Mouse (Mus musculus): ENCODE data around the gene Cdr2l. TPM values are rescaled to one million over a fixed set of nuclear protein-coding genes. Genes with fewer than 3 reads are reported as not detected.
A peak's percentile ranks its signal among the peaks of the same experiment; 100 is the strongest.

The Cdr2l gene
- polyA plus RNA-seq, 1 experiment from 2014 or later, result 1.3 TPM

DNA sequence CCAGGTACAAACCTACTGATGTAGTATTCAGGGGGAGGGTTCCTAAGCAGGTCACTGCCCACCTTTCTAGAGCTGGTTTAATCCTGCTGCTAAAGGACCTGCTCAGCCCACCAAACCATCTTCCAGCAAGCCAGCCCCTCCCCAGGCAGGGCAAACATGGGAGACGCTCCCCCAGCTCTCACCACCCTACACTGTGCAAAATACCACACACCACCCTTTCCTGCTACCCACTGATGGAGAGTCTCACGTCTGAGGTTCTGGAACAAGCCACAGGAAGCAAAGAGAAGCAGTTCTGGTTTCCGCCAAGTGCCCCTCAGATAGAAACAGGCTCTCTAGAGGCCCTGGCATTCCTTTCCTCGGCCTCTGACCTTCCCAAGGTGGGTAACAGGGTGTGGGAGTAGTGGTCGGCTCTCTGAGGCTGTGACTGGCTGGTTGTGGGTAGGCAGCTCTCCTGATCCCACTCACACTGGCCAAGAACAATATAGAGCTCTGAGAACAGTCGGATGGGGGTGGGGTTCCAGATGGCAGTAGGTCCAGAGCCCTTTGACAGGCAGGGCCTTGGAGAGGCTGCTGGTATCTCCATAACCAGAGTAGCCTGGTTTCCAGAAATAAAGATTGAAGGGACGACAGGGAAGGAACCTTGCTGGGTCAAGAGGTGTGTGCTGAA lies 15.5 kb upstream of the Cdr2l start:
- Histone ChIP-seq H3K27ac (ENCODE audit: low read length) (no peak overlapping the region), H3K4me3 (ENCODE audit: low read depth, low read length) (no peak overlapping the region), H3K27me3 (ENCODE audit: control insufficient read depth, insufficient read depth, low read depth, low read length) (peaks cover 33% of the 10 kb centered on the region)

DNA sequence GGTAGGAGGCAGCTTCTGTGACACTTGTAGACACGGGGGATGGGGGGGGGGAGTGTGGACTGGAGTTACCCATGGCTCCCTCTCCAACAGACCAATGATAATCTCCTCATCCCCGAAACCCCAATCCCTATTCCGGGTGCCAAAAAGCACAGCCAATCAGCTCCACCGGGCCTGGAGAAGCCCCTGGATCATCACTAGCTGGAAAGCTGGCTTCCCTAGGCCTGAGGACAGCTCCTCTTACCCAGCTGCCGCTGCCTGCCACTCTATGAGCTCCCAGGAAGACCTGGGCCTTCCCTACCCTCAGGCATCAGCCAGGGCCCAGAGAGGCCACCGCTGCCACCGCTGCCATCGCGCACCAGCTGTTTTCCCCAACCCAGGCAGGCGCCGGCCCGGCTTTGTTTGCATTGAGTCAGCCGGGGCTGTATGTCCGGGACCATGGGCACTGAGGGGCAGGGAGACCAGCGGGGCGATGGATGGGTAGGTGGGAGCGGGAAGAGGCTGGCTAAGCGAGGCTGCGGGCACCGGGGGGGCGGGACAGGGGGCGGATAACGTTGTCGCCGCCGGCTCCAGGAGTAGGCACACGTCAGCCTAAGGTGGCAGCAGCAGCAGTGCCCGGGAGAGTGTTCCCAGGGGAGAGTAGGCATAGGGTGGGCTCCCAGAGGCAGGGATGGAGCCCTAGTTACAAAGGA lies 14.9 kb upstream of the Cdr2l start:
- WGBS (ENCODE audit: insufficient replicate concordance), result 6% methylated on average over 28 of the region's 28 CpGs
- Histone ChIP-seq H3K9ac (ENCODE audit: low read depth, low read length) (peak overlapping the region; percentile 14; the same call in 1 of the 2 replicates), H3K36me3 (ENCODE audit: control insufficient read depth, insufficient read depth) (no peaks in the 10 kb centered on the region), H3K9me3 (replicated peaks; ENCODE audit: control insufficient read depth, low read length) (no peaks in the 10 kb centered on the region), H3K27me3 (ENCODE audit: control insufficient read depth, insufficient read depth, low read depth, low read length) (peaks cover 37% of the 10 kb centered on the region), H3K4me2 (ENCODE audit: low read depth, low read length) (peak overlapping the region; percentile 65), H3K27ac (ENCODE audit: low read length) (no peak overlapping the region), H3K4me1 (ENCODE audit: control insufficient read depth, low read depth, low read length) (peaks cover 4% of the 10 kb centered on the region), H3K4me3 (ENCODE audit: low read depth, low read length) (peak overlapping the region; percentile 47)
- no peak for ATAC-seq (ENCODE audit: low read depth)

More for the DNA sequence above, 15.5 kb upstream of the Cdr2l start:
- no peak overlapping the region for H3K4me2 ChIP-seq (ENCODE audit: low read depth, low read length)
- peaks cover 4% of the 10 kb centered on the region for H3K4me1 ChIP-seq (ENCODE audit: control insufficient read depth, low read depth, low read length)
- 18% methylated on average over 7 of the region's 7 CpGs for WGBS (ENCODE audit: insufficient replicate concordance)
- no peaks in the 10 kb centered on the region for H3K36me3 ChIP-seq (ENCODE audit: control insufficient read depth, insufficient read depth)
- H3K9me3 ChIP-seq (replicated peaks; ENCODE audit: control insufficient read depth, low read length), result no peaks in the 10 kb centered on the region
- H3K9ac ChIP-seq (ENCODE audit: low read depth, low read length), result no peak overlapping the region
- no peak for ATAC-seq (ENCODE audit: low read depth)

DNA sequence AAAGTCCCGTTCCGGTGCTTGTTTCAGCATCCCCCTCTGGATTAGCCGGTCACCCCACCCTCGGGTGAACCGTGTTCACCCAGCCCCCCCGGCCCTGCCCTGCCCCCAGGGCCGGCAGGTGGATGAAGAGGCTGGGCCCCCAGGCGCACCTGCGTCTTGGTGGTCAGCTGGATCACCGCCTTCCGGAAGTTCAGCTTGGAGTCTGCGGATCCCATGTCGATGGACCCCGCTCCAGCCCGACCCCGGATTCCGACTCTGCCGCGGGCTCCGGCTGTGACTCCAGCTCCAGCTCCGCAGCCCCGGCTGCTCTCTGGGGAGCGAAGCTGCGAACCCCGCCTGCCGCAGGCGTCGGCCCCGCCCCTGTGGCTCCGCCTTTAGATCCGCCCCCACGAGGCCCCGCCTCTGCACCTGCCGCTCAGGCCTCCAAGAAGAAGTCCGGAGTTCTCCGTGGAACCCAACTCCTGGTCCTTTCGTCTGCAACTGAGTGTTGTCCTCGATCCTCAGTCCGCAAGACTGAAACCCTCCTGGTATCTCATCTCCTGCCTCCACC lies 14.2 kb upstream of the Cdr2l start, which contains the start of gene Hid1:
TSS of gene Hid1 (minus strand) at position 362 of the 550 bp plus-strand sequence.
- H3K9ac ChIP-seq (ENCODE audit: low read depth, low read length), result peak within 1 kb of the TSS; percentile 17; the same call in 1 of the 2 replicates
- no peaks in the 10 kb centered on the region for H3K36me3 ChIP-seq (ENCODE audit: control insufficient read depth, insufficient read depth)
- peaks cover 4% of the 10 kb centered on the region for H3K4me1 ChIP-seq (ENCODE audit: control insufficient read depth, low read depth, low read length)
- ATAC-seq (ENCODE audit: low read depth), result peak; percentile 79
- peak within 1 kb of the TSS; percentile 47 for H3K4me3 ChIP-seq (ENCODE audit: low read depth, low read length)
- peak within 1 kb of the TSS; percentile 65 for H3K4me2 ChIP-seq (ENCODE audit: low read depth, low read length)
- H3K9me3 ChIP-seq (replicated peaks; ENCODE audit: control insufficient read depth, low read length), result no peaks in the 10 kb centered on the region
- peaks cover 37% of the 10 kb centered on the region for H3K27me3 ChIP-seq (ENCODE audit: control insufficient read depth, insufficient read depth, low read depth, low read length)
- WGBS (ENCODE audit: insufficient replicate concordance), result under 1% methylated on average over 39 of the region's 39 CpGs
- H3K27ac ChIP-seq (ENCODE audit: low read length), result no peak within 1 kb of the TSS

DNA sequence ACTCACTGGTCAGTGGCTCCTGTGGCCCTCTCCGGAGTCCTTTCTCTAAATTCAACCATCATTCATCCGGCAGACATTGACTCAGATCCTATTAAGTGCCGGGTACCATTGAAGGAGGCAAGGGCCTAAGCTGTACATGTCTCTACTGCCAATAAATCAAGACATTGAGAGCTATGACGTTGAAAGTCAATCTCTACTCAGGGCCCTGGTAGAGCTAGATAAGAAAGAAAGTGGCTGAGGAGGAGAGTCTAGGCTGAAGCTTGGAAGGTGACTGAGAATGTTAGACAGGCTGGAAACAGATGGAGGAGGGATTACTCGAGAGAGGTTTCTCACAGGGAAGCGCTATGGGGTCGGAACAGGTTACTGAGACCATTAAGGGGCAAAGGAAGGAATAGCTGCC lies 11.3 kb upstream of the Cdr2l start:
- peaks cover 54% of the 10 kb centered on the region for H3K27me3 ChIP-seq (ENCODE audit: control insufficient read depth, insufficient read depth, low read depth, low read length)
- ATAC-seq (ENCODE audit: low read depth), result no peak

DNA sequence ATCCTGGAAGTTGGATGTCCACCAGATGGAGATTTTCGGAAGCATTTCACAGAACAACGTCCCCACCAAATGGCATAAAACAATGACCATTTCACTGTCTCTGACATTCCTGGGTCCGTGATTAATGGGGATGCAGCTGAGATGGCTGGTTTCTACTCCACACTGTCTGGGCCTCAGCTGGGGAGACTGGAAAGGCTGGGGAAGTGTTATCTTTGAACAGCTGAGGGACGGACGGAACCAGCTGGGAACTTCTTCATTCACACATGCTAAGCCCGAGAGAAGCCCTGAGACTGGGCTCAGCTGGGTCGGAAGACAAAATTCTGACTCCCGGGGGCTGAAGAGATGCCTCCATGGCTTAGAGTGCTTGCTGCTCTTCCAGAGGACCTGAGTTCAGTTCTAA lies 10.4 kb upstream of the Cdr2l start:
- Histone ChIP-seq H3K27me3 (ENCODE audit: control insufficient read depth, insufficient read depth, low read depth, low read length) (peaks cover 47% of the 10 kb centered on the region), H3K4me2 (ENCODE audit: low read depth, low read length) (no peak overlapping the region), H3K9me3 (replicated peaks; ENCODE audit: control insufficient read depth, low read length) (no peaks in the 10 kb centered on the region), H3K4me3 (ENCODE audit: low read depth, low read length) (no peak overlapping the region), H3K36me3 (ENCODE audit: control insufficient read depth, insufficient read depth) (no peaks in the 10 kb centered on the region), H3K4me1 (ENCODE audit: control insufficient read depth, low read depth, low read length) (peaks cover 7% of the 10 kb centered on the region), H3K9ac (ENCODE audit: low read depth, low read length) (no peak overlapping the region), H3K27ac (ENCODE audit: low read length) (no peak overlapping the region)
- ATAC-seq (ENCODE audit: low read depth), result no peak
- 49% methylated on average over 8 of the region's 8 CpGs for WGBS (ENCODE audit: insufficient replicate concordance)

More for the DNA sequence above, 11.3 kb upstream of the Cdr2l start:
- Histone ChIP-seq H3K4me2 (ENCODE audit: low read depth, low read length) (no peak overlapping the region), H3K36me3 (ENCODE audit: control insufficient read depth, insufficient read depth) (no peaks in the 10 kb centered on the region), H3K9ac (ENCODE audit: low read depth, low read length) (no peak overlapping the region), H3K4me3 (ENCODE audit: low read depth, low read length) (no peak overlapping the region), H3K4me1 (ENCODE audit: control insufficient read depth, low read depth, low read length) (peaks cover 7% of the 10 kb centered on the region), H3K9me3 (replicated peaks; ENCODE audit: control insufficient read depth, low read length) (no peaks in the 10 kb centered on the region), H3K27ac (ENCODE audit: low read length) (no peak overlapping the region)
- 38% methylated on average over 7 of the region's 7 CpGs for WGBS (ENCODE audit: insufficient replicate concordance)

DNA sequence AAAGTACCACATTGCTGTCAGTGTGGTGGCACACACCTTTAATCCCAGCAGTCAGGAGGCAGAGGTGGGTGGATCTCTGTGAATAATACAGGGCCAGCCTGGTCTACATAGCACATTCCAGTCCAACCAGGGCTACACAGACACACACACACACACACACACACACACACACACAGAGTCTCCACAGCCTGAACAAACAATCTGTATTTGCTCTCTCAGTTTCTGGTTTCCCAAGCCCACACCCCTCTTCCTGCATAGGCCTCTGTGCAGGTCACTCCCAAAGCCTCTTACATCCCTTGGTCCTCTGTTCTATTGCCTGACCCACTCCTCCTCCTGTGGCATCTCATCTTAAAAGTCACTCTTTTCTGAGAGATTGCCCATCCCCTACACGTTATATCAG lies 9.7 kb upstream of the Cdr2l start:
- ATAC-seq (ENCODE audit: low read depth), result no peak
- 34% methylated on average over 1 of the region's 1 CpGs for WGBS (ENCODE audit: insufficient replicate concordance)
- Histone ChIP-seq H3K4me2 (ENCODE audit: low read depth, low read length) (no peak overlapping the region), H3K27me3 (ENCODE audit: control insufficient read depth, insufficient read depth, low read depth, low read length) (peaks cover 40% of the 10 kb centered on the region), H3K9me3 (replicated peaks; ENCODE audit: control insufficient read depth, low read length) (no peaks in the 10 kb centered on the region), H3K4me3 (ENCODE audit: low read depth, low read length) (no peak overlapping the region), H3K27ac (ENCODE audit: low read length) (no peak overlapping the region), H3K36me3 (ENCODE audit: control insufficient read depth, insufficient read depth) (no peaks in the 10 kb centered on the region), H3K9ac (ENCODE audit: low read depth, low read length) (no peak overlapping the region), H3K4me1 (ENCODE audit: control insufficient read depth, low read depth, low read length) (peaks cover 7% of the 10 kb centered on the region)

DNA sequence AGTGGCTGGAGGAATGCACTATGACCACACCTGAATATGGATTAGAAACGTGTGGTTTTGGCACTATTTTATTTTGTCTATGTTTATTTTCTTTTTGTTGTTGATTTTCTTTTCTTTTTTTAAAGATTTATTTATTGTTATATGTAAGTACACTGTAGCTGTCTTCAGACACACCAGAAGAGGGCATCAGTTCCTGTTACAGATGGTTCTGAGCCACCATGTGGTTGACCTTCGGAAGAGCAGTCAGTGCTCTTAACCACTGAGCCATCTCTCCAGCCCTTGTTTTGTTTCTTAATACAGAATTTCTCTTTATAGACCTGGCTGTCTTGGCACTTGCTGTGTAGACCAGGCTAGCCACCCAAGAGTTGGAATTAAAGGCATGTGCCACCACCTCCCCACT lies 9.0 kb upstream of the Cdr2l start:
- WGBS (ENCODE audit: insufficient replicate concordance), result 28% methylated on average over 2 of the region's 2 CpGs
- ATAC-seq (ENCODE audit: low read depth), result no peak
- Histone ChIP-seq H3K27me3 (ENCODE audit: control insufficient read depth, insufficient read depth, low read depth, low read length) (peaks cover 33% of the 10 kb centered on the region), H3K4me3 (ENCODE audit: low read depth, low read length) (no peak overlapping the region), H3K4me2 (ENCODE audit: low read depth, low read length) (no peak overlapping the region), H3K4me1 (ENCODE audit: control insufficient read depth, low read depth, low read length) (peaks cover 3% of the 10 kb centered on the region), H3K9me3 (replicated peaks; ENCODE audit: control insufficient read depth, low read length) (no peaks in the 10 kb centered on the region), H3K36me3 (ENCODE audit: control insufficient read depth, insufficient read depth) (no peaks in the 10 kb centered on the region), H3K9ac (ENCODE audit: low read depth, low read length) (no peak overlapping the region), H3K27ac (ENCODE audit: low read length) (no peak overlapping the region)

DNA sequence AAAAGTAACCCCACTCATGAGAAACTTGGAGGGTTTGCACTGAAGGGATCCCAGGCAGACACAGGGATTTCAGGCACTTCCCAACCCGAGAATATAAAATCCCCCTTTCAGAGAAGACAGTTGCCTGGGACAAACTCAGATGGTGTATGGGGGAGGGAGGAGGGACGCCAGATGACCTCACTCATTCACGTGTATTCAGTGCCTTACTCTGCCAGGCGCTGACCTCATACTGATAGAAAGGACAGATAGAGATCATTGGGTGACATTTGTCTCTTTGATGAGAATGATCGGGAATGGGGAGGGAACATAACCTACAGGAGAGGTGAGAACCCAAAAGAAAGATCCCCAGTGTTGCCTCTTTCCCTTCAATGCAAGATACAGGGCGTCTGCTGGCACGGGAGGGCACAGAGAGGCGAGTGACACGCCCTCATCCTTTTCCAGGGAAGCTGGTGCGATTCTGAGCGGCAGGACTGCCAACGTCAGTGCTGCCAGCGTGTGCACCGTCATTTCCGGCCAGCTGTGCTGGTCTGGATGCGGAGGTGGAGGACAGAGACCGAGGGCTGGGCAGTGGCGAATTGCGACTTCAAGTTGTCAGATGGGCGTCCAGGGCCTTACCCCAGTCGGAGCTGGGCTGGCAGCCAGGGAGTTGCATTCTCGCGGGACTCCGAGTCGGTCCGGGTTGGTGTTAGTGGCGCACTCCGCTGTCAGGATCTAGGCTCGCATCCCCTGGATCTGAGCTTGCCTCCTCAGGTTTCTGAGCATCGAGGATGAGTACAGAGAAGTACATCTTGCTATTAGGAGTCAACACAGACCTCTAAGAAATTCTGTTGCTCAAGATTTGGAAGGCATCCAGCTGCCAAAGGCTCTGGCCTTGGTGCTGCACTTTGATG lies 7.7 kb upstream of the Cdr2l start:
- 3% methylated on average over 30 of the region's 30 CpGs for WGBS (ENCODE audit: insufficient replicate concordance)
- Histone ChIP-seq H3K9me3 (replicated peaks; ENCODE audit: control insufficient read depth, low read length) (no peaks in the 10 kb centered on the region; the same call in 1 of the 2 replicates), H3K4me1 (ENCODE audit: control insufficient read depth, low read depth, low read length) (peaks cover 3% of the 10 kb centered on the region), H3K9ac (ENCODE audit: low read depth, low read length) (no peak overlapping the region), H3K27ac (ENCODE audit: low read length) (no peak overlapping the region), H3K4me3 (ENCODE audit: low read depth, low read length) (peak overlapping the region; percentile 1; the same call in 1 of the 2 replicates), H3K4me2 (ENCODE audit: low read depth, low read length) (peak overlapping the region; percentile 26), H3K36me3 (ENCODE audit: control insufficient read depth, insufficient read depth) (no peaks in the 10 kb centered on the region), H3K27me3 (ENCODE audit: control insufficient read depth, insufficient read depth, low read depth, low read length) (peaks cover 29% of the 10 kb centered on the region)
- no peak for ATAC-seq (ENCODE audit: low read depth)
